Mouse (Mus musculus) bone marrow macrophage, adult 2 months (primary cell): ENCODE measurements at regions not wholly inside any gene's neighbourhood (a gene's known extent, or its start where the extent isn't known, plus 50 kb on each side); places are given as distances from the start of the nearest gene placed in this dataset.

ENCODE experiments used
- CTCF ChIP-seq: IDR thresholded peaks from 2 replicates; pipeline ENCODE4 v1.5.1; 2012; ENCODE audit warnings: low read depth, mild to moderate bottlenecking, low read length, moderate library complexity
- POLR2A ChIP-seq: IDR thresholded peaks from 2 replicates; pipeline ENCODE4 v1.6.1; 2012; ENCODE audit warnings: mild to moderate bottlenecking, low read depth, low read length, borderline replicate concordance

DNA sequence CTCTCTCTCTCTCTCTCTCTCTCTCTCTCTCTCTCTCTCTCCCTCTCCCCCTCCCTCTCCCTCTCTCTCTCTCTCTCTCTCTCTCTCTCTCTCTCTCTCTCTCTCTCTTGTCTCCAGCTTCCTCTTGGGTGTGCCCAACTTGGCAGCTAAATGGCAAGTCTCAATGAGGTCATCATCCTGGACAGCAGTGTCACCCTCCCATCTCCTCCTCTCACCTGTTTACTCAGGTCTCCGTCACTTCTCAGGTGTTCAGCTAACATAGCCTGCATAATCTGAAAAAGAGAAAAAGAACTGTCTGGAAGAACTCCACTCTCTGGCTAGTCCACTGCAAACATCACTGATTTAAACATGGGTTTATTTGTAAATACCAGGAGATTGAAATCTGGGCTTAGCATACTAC is 89.1 kb downstream of the Edn1 start:
- TF ChIP-seq CTCF (no peak), POLR2A (no peak)
